Mouse (Mus musculus) embryonic facial prominence, embryonic 10.5 days (tissue): Measurements from ENCODE around the gene Tmem110. TPM values are rescaled to one million over a fixed set of nuclear protein-coding genes. Genes with fewer than 3 reads are reported as not detected.
A peak's percentile ranks its signal among the peaks of the same experiment; 100 is the strongest.

Experiments
- DNase-seq: peaks from one replicate; pipeline ENCODE4 v3.0.0-alpha.2; 2017; ENCODE audit warnings: low spot score
- H3K27ac ChIP-seq: fragments of 300-500 bp; sonication (generic); replicated peaks from 2 replicates; pipeline ENCODE4 v1.5.1; 2016; ENCODE audit warnings: mild to moderate bottlenecking
- H3K27me3 ChIP-seq: fragments of 300-500 bp; sonication (generic); replicated peaks from 2 replicates; pipeline ENCODE4 v1.6.1; 2016; ENCODE audit warnings: low read depth, mild to moderate bottlenecking; ENCODE audit not compliant: poor library complexity, severe bottlenecking
- H3K36me3 ChIP-seq: fragments of 300-500 bp; sonication (generic); replicated peaks from 2 replicates; pipeline ENCODE4 v1.6.1; 2016; ENCODE audit warnings: mild to moderate bottlenecking, moderate library complexity
- H3K4me1 ChIP-seq: fragments of 300-500 bp; sonication (generic); 2 replicates; pipeline ENCODE4 v1.6.1; 2016
- H3K4me3 ChIP-seq: fragments of 300-500 bp; sonication (generic); 2 replicates; pipeline ENCODE4 v1.5.1; 2016; ENCODE audit warnings: mild to moderate bottlenecking, moderate library complexity
- H3K9me3 ChIP-seq: fragments of 300-500 bp; sonication (generic); 2 replicates; pipeline ENCODE4 v1.6.1; 2016; ENCODE audit warnings: mild to moderate bottlenecking
- WGBS: fragments of 180-500 bp; shearing (Covaris S2); methylation state at CpG from one replicate; pipeline ENCODE4 v1.1.7; 2016; 5-methylcytosine and 5-hydroxymethylcytosine counted together
- polyA plus RNA-seq: library from polyadenylated mRNA; unstranded; fragments of >200 nt; fragmentation: Nextera tagmentation; extraction: Ambion mirVana; gene quantifications from 2 replicates; pipeline ENCODE4 v1.2.1, GENCODE M21; 2016

Tmem110 gene
- 29.5 and 30.2 TPM in 2 replicates for polyA plus RNA-seq

DNA sequence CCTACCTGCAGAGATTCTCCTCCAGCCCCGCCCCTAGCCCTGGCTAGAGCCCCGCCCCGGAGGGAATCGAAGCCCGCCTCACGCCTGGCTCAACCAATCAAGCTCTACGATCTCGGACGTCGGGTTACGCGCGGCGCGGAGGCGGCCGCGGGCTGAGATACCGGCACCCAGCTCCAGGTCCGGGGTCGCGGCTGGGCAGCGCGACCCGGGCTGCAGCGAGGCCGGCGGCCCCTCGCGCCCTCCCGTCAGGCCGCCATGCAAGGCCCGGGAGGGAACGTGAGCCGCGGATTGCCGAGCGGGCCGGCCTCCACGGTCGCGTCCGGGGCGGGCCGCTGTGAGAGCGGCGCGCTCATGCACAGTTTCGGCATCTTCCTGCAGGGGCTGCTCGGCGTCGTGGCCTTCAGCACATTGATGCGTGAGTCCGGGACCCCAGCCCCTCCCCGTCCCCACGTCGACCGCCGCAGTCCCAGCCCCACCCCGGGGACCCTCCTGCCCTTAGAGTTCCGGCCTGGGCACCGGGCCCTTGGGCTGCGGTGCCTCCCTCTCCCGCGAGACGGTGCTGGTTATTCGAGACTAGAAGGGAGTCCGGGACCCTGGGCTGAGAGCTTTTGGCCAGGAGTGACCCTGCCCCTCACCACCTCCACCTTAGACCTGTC is at the start of gene Tmem110:
Gene Tmem110, plus strand, starts transcription at position 115 of the 656 bp plus-strand sequence.
- DNase-seq, result peak; percentile 91
- Histone ChIP-seq H3K27me3 (no peaks in the 10 kb centered on the region), H3K36me3 (no peaks in the 10 kb centered on the region), H3K4me1 (peaks cover 35% of the 10 kb centered on the region), H3K4me3 (peak within 1 kb of the TSS; percentile 89), H3K9me3 (no peaks in the 10 kb centered on the region), H3K27ac (peak within 1 kb of the TSS; percentile 94)
- under 1% methylated on average over 68 of the region's 68 CpGs for WGBS

DNA sequence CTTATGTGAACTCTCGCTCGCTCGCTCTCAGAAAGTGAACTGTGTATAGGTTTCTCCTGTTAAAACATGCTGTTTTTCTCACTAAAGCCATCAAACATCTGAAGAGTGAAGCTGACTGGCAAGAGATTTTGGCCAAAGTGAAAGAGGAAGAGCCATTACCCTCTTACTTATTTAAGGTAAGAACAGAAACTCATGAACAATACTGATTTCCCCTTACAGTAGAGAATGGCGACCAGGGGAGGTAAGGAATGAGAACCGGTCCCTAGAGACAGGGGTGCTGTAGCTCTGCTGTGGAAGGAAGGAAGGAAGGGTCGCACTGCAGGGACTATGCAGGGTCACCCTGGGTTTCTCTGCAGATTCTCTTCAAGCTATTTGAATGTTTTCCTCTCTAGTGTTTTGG is 40.8 kb upstream of the Tmem110 start:
- no peaks in the 10 kb centered on the region for H3K9me3 ChIP-seq
- no peak overlapping the region for H3K4me3 ChIP-seq
- H3K36me3 ChIP-seq, result peaks cover 50% of the 10 kb centered on the region
- no peaks in the 10 kb centered on the region for H3K4me1 ChIP-seq
- DNase-seq, result no peak
- H3K27ac ChIP-seq, result no peak overlapping the region
- no peaks in the 10 kb centered on the region for H3K27me3 ChIP-seq
- WGBS, result 90% methylated on average over 6 of the region's 6 CpGs

DNA sequence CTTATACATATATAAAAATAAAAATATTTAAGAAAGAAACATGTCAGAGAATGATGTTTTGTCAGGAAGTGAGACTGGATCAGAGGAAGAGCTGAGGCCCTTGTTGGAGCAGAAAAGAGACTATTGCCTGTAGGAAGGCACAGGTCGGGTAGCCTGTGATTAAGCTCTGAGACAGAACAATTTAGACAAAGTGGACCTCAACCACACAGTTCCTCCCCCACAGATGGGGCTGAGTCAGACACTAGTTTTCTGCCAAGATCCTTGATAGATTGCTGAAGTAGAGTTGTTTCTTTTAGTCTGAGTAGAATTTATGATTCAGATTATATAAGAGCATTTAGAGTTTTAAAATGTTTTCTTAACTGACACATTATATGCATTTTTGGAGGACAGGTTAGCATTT is 35.9 kb upstream of the Tmem110 start:
- peaks cover 66% of the 10 kb centered on the region for H3K36me3 ChIP-seq

DNA sequence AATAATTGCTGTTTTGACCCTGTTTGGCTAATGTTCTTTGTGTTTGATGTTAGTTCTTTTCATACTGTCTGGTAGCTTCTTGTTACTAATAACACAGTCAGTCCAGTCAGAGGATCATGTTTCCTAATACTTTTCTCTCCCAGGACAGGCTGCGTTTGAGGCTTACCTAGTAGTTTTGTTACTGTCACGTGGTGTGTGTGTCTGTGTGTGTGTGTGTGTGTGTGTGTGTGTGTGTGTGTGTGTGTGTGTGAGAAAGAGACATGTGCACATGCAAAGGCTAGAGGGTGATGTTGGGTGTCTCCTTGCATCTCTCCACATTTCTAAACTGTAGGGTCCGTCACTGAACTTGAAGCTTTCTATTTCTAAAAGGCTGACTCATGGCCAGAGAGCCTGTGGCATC is 32.5 kb upstream of the Tmem110 start:
- 83% methylated on average over 3 of the region's 3 CpGs for WGBS
- Histone ChIP-seq H3K4me3 (no peak overlapping the region), H3K27me3 (no peaks in the 10 kb centered on the region), H3K36me3 (peaks cover 60% of the 10 kb centered on the region), H3K9me3 (no peaks in the 10 kb centered on the region), H3K4me1 (no peaks in the 10 kb centered on the region), H3K27ac (no peak overlapping the region)
- no peak for DNase-seq

More for the DNA sequence above, 35.9 kb upstream of the Tmem110 start:
- Histone ChIP-seq H3K9me3 (no peaks in the 10 kb centered on the region), H3K4me3 (no peak overlapping the region), H3K4me1 (no peaks in the 10 kb centered on the region), H3K27me3 (no peaks in the 10 kb centered on the region), H3K27ac (no peak overlapping the region)
- WGBS, result 73% methylated on average over 1 of the region's 1 CpGs
- no peak for DNase-seq

DNA sequence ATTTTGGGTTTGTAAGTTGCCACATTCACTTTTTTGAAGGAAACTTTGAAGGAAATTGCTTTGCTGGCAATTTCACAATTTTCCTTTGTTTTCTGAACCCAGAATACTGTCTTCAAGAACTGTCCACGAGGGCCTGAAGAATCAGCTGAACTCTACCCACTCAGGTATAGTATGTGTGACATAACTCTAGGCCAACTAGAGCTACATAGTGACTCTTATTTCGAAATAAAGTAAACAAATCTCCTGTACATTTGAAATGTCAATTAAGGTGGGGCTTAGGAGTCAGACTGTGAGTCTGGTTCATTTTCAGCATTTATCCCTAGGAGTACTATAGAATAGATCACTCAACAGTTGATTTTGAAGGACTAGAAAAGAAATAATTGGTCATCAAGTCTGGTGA is 23.6 kb upstream of the Tmem110 start:
- no peak overlapping the region for H3K27ac ChIP-seq
- H3K4me3 ChIP-seq, result no peak overlapping the region
- peaks cover 67% of the 10 kb centered on the region for H3K36me3 ChIP-seq
- no peak for DNase-seq
- no peaks in the 10 kb centered on the region for H3K9me3 ChIP-seq
- no peaks in the 10 kb centered on the region for H3K4me1 ChIP-seq
- 90% methylated on average over 2 of the region's 2 CpGs for WGBS
- no peaks in the 10 kb centered on the region for H3K27me3 ChIP-seq

DNA sequence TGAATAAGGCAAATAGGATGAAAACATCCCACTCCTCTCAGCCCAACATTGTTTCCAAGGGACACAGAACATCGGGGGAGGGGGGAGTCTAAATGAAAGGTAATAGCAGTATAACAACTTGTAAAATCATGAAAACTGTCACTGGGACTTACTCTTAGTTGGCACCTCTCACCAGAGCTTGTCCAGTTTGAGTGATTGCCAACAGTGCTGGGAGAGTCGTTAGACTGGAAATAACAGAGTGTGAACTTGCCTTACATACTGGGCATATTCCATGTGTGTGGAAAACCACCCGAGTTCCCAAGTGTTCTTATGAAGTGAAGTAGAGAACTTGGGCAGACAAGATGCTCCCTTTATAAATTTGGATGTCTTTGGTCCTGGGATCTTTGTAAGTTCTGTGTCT is 4.3 kb upstream of the Tmem110 start:
- peaks cover 20% of the 10 kb centered on the region for H3K4me1 ChIP-seq
- WGBS, result 89% methylated on average over 3 of the region's 3 CpGs
- H3K4me3 ChIP-seq, result no peak overlapping the region
- no peak overlapping the region for H3K27ac ChIP-seq
- DNase-seq, result no peak
- H3K36me3 ChIP-seq, result peaks cover 40% of the 10 kb centered on the region
- H3K9me3 ChIP-seq, result no peaks in the 10 kb centered on the region
- no peaks in the 10 kb centered on the region for H3K27me3 ChIP-seq

DNA sequence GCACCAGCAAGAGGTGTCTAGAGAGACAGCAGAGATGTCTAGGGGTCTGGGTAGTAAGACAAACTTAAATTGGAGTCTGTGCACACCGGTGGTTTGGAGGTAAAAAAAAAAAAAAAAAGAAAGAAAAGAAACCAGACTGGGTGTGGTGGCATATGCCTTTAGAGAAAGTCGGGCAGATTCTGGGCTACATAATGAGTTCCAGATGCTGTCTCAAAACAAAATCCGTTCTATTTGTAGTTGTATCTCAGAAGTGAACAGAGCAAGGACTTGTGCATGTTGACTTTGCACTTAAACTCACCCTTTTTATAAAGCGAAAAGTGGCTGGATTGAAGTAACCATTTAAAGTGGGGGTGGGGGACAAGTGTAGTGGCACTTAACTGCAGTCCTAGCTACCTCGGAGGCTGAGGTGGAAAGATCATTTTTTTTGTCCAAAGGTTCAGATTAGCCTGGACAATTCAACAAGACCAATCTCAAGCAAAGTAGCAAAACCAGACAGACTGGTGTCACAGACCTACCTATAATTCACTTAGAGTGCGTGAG is 864 bp upstream of the Tmem110 start:
- Histone ChIP-seq H3K27ac (no peak overlapping the region), H3K4me3 (peak overlapping the region; percentile 89; the same call in 1 of the 2 replicates), H3K27me3 (no peaks in the 10 kb centered on the region), H3K36me3 (peaks cover 9% of the 10 kb centered on the region), H3K4me1 (peaks cover 35% of the 10 kb centered on the region), H3K9me3 (no peaks in the 10 kb centered on the region)
- WGBS, result 43% methylated on average over 6 of the region's 6 CpGs
- no peak for DNase-seq

DNA sequence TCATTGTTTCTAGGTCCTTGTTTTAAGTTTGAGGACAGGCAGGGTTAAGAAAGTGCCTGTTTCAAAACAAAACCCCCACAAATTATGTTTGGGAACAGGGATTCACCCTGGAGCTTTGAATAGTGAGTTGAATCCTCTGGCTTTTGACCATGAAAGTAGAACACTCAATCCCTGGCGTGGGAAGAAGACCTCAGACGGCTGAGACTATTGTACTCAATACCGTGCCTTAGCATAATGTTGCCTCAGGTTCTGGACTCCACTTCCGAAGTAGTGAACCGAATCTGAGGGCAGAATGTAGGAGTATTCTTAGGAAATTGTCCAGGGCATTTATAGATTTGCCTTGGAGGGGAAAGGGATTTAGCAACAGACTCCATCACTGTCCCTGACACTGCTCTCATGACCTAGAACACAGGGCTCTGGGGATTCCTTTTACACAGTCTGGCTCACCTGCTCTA is 342 bp upstream of the Tmem110 start:
- peak overlapping the region; percentile 94; the same call in 1 of the 2 replicates for H3K27ac ChIP-seq

DNA sequence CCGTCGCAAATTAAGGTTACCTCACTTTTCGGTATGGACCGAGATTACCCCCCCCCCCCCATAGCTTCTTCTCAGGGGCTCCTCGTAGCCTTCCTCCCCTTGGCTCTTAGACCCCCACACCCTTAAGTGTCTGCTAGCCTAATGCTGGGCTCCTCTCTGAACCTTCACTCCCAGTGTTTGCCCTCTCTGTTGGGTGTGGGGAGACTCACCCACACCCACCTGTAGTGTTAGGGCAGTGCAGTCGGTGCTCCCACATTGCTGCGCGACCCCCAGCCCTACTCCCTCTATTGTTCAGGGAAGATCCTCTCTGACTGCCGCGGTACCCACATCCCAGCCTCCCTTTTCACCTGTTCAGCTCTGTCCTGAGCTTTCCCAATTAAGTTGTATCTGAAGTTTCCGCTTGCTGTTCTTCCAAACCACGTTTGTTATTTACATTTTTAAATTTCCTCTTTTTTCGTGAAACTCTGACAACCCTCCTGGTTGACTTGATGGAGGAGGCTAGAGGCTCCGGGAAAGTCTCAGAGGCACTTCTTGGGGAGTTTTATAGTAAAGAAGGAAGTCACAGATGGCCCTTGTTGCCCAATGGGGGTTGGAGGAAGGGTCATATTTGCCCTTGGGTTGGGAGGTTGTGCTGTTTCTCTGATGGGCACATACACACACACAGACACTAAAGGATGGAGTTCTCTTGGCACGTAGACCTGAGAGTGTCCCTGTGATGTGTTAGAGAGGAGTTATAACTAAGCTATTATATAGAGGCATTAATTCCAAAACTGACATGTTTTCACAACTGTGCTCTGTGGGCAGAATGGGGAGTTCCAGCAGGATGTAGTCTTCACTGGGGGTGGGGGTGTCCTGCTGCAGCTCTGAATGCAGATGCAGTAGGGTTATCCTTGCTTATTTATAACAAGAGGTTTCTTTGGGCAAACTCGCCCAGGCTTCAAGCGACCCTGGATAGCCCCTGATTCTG is 1.1 kb downstream of the Tmem110 start:
- peaks cover 35% of the 10 kb centered on the region for H3K4me1 ChIP-seq
- no peaks in the 10 kb centered on the region for H3K27me3 ChIP-seq
- DNase-seq, result no peak
- H3K9me3 ChIP-seq, result no peaks in the 10 kb centered on the region
- peak overlapping the region; percentile 94 for H3K27ac ChIP-seq
- H3K4me3 ChIP-seq, result peak overlapping the region; percentile 89
- H3K36me3 ChIP-seq, result no peaks in the 10 kb centered on the region
- 22% methylated on average over 17 of the region's 17 CpGs for WGBS

More for the DNA sequence above, 342 bp upstream of the Tmem110 start:
- peaks cover 35% of the 10 kb centered on the region for H3K4me1 ChIP-seq
- H3K36me3 ChIP-seq, result peaks cover 4% of the 10 kb centered on the region
- no peak for DNase-seq
- peak overlapping the region; percentile 89 for H3K4me3 ChIP-seq
- no peaks in the 10 kb centered on the region for H3K27me3 ChIP-seq
- WGBS, result 37% methylated on average over 5 of the region's 5 CpGs
- no peaks in the 10 kb centered on the region for H3K9me3 ChIP-seq

DNA sequence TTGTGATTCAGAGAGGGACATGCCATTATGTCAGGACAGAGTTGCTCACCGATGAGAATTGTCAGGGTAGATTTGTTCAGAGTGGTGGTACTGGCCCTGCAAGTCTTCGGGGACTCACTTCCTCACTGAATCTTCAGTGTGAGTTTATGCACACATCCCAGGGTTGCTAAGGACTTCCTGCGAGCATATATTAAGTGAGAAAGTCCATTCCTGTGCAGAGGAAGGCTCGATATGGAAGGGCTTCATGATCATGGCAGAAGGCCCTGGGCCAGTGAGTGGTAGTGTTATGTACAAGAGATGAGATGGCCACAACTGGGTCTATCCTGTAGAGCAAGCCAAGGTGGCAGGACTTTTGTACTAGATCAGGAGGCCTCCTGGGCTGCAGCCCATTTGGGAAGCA is 2.1 kb downstream of the Tmem110 start:
- 85% methylated on average over 4 of the region's 4 CpGs for WGBS
- H3K9me3 ChIP-seq, result no peaks in the 10 kb centered on the region
- H3K27me3 ChIP-seq, result no peaks in the 10 kb centered on the region
- H3K36me3 ChIP-seq, result no peaks in the 10 kb centered on the region
- H3K4me1 ChIP-seq, result peaks cover 35% of the 10 kb centered on the region
- no peak overlapping the region for H3K27ac ChIP-seq
- H3K4me3 ChIP-seq, result no peak overlapping the region
- DNase-seq, result no peak

DNA sequence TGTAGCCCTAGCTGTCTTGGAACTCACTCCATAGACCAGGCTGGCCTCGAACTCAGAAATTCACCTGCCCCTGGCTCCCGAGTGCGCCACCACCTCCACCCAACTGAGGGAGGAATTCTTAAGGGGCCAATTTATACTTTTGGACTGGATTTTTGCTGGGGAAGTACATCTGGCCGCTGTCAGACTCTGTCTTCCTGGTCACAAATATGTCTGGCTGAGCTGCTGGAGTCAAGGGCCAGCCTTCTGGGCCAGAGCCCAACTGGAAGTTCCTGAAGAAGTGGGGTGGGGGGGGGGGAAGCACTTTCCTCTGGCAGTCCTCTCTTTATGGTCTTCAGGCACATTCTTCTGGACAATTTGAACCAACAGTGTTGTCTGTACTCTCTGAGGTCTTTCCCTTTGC is 2.7 kb downstream of the Tmem110 start:
- 88% methylated on average over 4 of the region's 4 CpGs for WGBS
- no peak for DNase-seq
- no peak overlapping the region for H3K27ac ChIP-seq
- no peaks in the 10 kb centered on the region for H3K27me3 ChIP-seq
- H3K9me3 ChIP-seq, result no peaks in the 10 kb centered on the region
- H3K36me3 ChIP-seq, result no peaks in the 10 kb centered on the region
- no peak overlapping the region for H3K4me3 ChIP-seq
- peaks cover 35% of the 10 kb centered on the region for H3K4me1 ChIP-seq

DNA sequence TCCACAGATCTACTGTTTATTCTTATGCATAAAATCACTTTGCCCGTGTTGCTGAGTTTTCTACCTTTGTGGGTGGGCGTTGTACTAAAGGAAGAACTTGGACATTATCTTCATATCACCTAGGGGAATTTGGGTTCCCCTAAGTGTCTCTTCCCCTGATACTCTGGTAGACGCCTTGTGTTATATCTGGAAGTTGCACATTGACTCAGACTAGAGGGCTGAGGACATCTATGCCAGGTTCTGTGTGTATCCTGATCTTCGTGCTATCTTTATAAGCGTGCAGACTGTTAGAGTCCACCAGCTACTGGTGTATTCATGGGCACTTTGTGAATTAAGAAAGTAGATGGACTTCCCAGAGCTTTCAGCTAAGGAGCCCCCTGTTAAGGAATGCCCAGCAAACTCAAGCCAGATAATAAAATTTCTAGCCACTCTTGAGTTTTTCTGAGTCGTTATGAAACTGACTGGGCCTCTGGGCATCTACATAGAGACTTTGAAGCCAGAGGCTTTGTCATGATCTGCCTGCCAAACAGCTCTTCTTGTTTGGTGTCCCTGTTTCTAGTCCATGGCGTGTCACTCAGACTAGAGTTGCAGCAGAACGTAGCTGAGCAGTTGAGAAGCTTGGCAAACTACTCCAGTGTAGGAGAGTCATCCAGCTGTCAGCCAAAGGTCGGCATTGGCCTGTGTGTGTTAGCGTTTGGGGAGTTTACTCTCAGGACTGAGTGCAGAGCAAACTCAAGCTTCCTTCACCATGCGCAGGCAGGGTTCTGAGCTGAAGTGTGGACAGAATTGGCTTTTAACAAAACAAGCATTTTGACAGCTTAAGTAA is 3.5 kb downstream of the Tmem110 start:
- Histone ChIP-seq H3K4me3 (no peak overlapping the region), H3K27ac (no peak overlapping the region), H3K27me3 (no peaks in the 10 kb centered on the region), H3K9me3 (no peaks in the 10 kb centered on the region), H3K4me1 (peaks cover 35% of the 10 kb centered on the region), H3K36me3 (no peaks in the 10 kb centered on the region)
- no peak for DNase-seq
- 85% methylated on average over 11 of the region's 11 CpGs for WGBS
